Mouse (Mus musculus): ENCODE results near the gene Ctc1.
A peak's percentile ranks its signal among the peaks of the same experiment; 100 is the strongest.
"Not testable (repeated sequence)": the region's sequence is repeated elsewhere in the genome, so short reads cannot be mapped to it uniquely, and the experiment has no call there.

Gene Ctc1

DNA sequence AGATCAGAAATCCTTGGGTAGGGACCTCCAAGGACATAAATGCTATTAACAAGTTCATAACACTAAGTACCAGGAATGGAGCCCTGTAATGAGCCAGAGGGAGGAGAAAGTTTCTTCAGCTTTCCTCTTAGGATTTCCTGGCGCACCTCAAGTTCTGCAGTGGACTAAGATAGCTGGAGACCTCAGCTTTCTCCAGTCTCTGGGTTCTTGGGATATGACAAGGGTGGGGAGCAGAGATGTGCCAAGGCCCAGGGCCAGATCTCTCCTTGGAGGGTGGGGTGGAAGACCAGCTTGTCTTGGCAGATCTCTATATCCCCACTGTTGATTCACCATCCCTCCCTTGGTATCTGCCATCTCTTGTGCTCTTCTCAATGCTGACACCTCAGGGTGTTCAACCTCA lies 40.1 kb upstream of the Ctc1 start:
- Histone ChIP-seq H3K4me1 (replicated peaks; ENCODE audit: low read depth, low read length) (peaks cover 38% of the 10 kb centered on the region), H3K4me3 (replicated peaks; ENCODE audit: low read length) (no peak overlapping the region), H3K36me3 (ENCODE audit: insufficient read depth, low read length) (peaks cover 16% of the 10 kb centered on the region), H3K27me3 (ENCODE audit: insufficient read depth, low read length) (peaks cover 2% of the 10 kb centered on the region), H3K9me3 (ENCODE audit: low read length) (no peaks in the 10 kb centered on the region)
- TF ChIP-seq NANOG (IDR thresholded peaks at IDR 0.05; ENCODE audit: borderline replicate concordance, low read length) (no peak), CTCF (conservative IDR thresholded peaks at IDR 0.05; ENCODE audit: low read length) (no peak), POU5F1 (IDR thresholded peaks at IDR 0.05; ENCODE audit: borderline replicate concordance, low read length) (no peak)

DNA sequence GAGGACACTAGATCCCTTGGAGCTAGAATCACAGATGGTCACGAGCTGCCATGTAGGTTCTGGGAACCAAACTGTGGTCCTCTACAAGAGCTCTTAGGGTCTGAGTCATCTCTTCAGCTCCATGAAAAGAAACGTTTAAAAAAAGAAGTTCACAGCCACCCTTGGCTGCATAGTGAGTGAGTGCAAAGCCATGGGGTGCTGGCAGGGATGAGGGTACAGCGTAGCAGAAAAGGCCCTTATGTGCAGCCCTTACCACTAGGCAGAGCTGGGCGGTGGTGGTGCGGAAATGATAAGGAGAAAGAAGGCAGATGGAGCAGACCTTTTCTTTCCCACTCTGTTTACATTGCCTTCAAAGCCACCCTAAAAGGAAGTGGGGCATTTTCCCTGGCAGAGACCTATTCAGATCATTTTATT lies 36.4 kb upstream of the Ctc1 start:
- no peaks in the 10 kb centered on the region for H3K9me3 ChIP-seq (ENCODE audit: low read length)
- no peak overlapping the region for H3K4me3 ChIP-seq (replicated peaks; ENCODE audit: low read length)
- peaks cover 7% of the 10 kb centered on the region for H3K4me1 ChIP-seq (replicated peaks; ENCODE audit: low read depth, low read length)
- H3K27me3 ChIP-seq (ENCODE audit: insufficient read depth, low read length), result peaks cover 2% of the 10 kb centered on the region
- TF ChIP-seq CTCF (conservative IDR thresholded peaks at IDR 0.05; ENCODE audit: low read length), result no peak
- TF ChIP-seq POU5F1 (IDR thresholded peaks at IDR 0.05; ENCODE audit: borderline replicate concordance, low read length), result no peak
- TF ChIP-seq NANOG (IDR thresholded peaks at IDR 0.05; ENCODE audit: borderline replicate concordance, low read length), result no peak
- H3K36me3 ChIP-seq (ENCODE audit: insufficient read depth, low read length), result no peaks in the 10 kb centered on the region

DNA sequence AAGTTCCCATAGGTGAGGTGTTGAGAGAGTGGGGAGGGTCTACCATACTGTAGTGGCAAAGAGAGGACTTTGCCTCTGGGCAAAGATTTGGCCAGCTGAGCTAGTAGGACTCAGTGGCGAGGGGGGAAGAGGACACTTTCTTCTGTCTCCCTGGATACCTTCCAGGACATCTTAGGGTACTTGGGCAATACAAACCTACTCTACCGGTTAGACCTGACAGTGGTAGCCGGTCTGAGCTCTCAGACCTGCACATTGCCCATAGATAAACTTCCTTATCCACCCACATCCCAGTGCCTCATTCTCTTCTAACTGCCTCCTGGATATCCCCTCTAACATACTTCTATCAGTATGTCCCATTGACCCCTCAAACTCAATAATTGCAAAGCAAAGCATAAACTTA lies 34.8 kb upstream of the Ctc1 start:
- Histone ChIP-seq H3K4me3 (replicated peaks; ENCODE audit: low read length) (no peak overlapping the region), H3K27me3 (ENCODE audit: insufficient read depth, low read length) (peaks cover 2% of the 10 kb centered on the region), H3K36me3 (ENCODE audit: insufficient read depth, low read length) (peaks cover 14% of the 10 kb centered on the region), H3K9me3 (ENCODE audit: low read length) (no peaks in the 10 kb centered on the region), H3K4me1 (replicated peaks; ENCODE audit: low read depth, low read length) (no peaks in the 10 kb centered on the region)
- no peak for TF ChIP-seq NANOG (IDR thresholded peaks at IDR 0.05; ENCODE audit: borderline replicate concordance, low read length)
- no peak for TF ChIP-seq POU5F1 (IDR thresholded peaks at IDR 0.05; ENCODE audit: borderline replicate concordance, low read length)
- TF ChIP-seq CTCF (conservative IDR thresholded peaks at IDR 0.05; ENCODE audit: low read length), result no peak

DNA sequence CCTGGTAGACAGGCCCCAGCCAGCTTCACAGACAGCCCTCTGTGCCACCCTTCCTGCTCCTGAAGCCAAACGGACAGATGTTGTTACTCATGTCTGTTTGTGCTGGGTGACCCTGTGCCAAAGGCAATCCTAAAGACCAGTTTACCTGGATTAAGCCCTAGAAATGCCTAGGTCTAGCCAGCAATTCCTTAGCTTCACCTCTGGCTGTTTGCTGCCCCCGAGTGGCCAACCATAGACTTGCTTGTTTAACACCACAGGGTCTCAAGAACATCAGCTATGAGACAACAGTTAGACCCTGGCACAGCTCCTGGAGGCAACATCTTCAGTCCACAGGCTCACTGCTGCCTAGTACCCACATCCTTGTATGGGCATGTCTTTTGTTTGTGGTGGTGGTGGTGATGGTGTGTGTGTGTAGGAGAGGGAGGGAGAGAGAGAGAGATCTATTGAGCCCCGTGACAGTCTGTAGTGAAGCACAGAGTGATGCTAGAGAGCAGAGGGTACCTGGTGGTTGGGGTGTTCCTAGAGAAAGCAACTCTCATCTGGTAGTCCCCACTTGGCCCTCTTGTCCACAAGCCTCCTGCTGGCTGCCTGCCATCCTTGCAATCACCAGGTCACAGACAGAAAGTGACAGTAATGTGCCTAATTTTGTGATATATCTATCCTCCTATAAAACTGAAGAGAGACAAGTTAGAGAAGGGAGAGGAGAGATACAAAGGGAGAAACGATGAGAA lies 32.9 kb upstream of the Ctc1 start:
- Histone ChIP-seq H3K4me1 (replicated peaks; ENCODE audit: low read depth, low read length) (peaks cover 3% of the 10 kb centered on the region; the same call in 1 of the 2 replicates), H3K27me3 (ENCODE audit: insufficient read depth, low read length) (no peaks in the 10 kb centered on the region), H3K4me3 (replicated peaks; ENCODE audit: low read length) (no peak overlapping the region), H3K9me3 (ENCODE audit: low read length) (no peaks in the 10 kb centered on the region), H3K36me3 (ENCODE audit: insufficient read depth, low read length) (peaks cover 33% of the 10 kb centered on the region)
- TF ChIP-seq NANOG (IDR thresholded peaks at IDR 0.05; ENCODE audit: borderline replicate concordance, low read length) (no peak), CTCF (conservative IDR thresholded peaks at IDR 0.05; ENCODE audit: low read length) (peak; percentile 59), POU5F1 (IDR thresholded peaks at IDR 0.05; ENCODE audit: borderline replicate concordance, low read length) (no peak)

DNA sequence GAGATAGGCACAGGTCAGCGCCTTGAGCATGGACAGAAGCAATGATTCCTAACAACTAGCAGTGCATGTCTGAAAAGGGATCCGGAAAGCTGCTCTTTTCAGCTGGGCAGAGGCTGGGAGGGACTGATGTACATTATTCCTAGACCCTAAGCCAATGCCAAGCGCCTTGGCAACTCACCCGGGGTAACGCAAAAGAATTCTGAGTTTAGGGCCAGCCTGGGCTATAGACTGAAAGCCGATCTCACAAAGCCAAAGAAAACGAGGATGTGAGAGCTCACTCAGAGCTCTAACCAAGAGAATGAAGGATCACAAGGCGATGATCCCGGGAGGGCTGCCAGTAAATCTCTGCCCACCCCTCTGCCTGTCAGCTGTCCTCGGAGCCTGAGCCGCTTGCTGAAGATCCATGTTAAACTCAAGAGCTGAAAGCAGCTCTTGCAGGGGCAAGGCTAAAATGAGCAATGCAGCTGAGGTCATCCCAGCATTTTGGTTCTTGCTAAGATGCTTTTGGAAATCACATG lies 28.3 kb upstream of the Ctc1 start:
- Histone ChIP-seq H3K36me3 (ENCODE audit: insufficient read depth, low read length) (peaks cover 79% of the 10 kb centered on the region), H3K9me3 (ENCODE audit: low read length) (no peaks in the 10 kb centered on the region), H3K27me3 (ENCODE audit: insufficient read depth, low read length) (no peaks in the 10 kb centered on the region), H3K4me1 (replicated peaks; ENCODE audit: low read depth, low read length) (peaks cover 32% of the 10 kb centered on the region), H3K4me3 (replicated peaks; ENCODE audit: low read length) (no peak overlapping the region)
- TF ChIP-seq POU5F1 (IDR thresholded peaks at IDR 0.05; ENCODE audit: borderline replicate concordance, low read length) (no peak), CTCF (conservative IDR thresholded peaks at IDR 0.05; ENCODE audit: low read length) (no peak), NANOG (IDR thresholded peaks at IDR 0.05; ENCODE audit: borderline replicate concordance, low read length) (no peak)

DNA sequence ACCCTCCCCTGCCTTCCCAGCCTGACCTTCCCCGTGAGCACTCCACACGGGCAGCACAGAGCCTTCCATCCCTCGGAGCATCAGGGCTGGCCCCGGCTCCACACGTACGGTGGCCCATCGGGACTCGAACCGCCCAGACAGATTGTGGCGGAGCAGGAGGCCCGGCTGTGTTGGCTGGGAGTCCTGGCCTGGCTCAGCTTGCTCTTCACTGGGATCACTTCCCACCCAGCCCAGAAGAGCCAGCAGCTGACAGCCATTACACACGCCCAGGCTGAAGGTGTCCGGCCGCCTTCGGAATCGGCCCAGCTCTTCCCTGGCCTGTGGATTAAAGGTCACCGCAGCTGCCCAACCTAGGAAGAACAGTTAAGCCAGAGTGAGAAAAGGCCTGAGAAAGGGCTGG lies 27.4 kb upstream of the Ctc1 start:
- Histone ChIP-seq H3K4me3 (replicated peaks; ENCODE audit: low read length) (no peak overlapping the region), H3K27me3 (ENCODE audit: insufficient read depth, low read length) (no peaks in the 10 kb centered on the region), H3K36me3 (ENCODE audit: insufficient read depth, low read length) (peaks cover 88% of the 10 kb centered on the region), H3K9me3 (ENCODE audit: low read length) (no peaks in the 10 kb centered on the region), H3K4me1 (replicated peaks; ENCODE audit: low read depth, low read length) (peaks cover 42% of the 10 kb centered on the region)
- TF ChIP-seq CTCF (conservative IDR thresholded peaks at IDR 0.05; ENCODE audit: low read length) (no peak), POU5F1 (IDR thresholded peaks at IDR 0.05; ENCODE audit: borderline replicate concordance, low read length) (no peak), NANOG (IDR thresholded peaks at IDR 0.05; ENCODE audit: borderline replicate concordance, low read length) (no peak)

DNA sequence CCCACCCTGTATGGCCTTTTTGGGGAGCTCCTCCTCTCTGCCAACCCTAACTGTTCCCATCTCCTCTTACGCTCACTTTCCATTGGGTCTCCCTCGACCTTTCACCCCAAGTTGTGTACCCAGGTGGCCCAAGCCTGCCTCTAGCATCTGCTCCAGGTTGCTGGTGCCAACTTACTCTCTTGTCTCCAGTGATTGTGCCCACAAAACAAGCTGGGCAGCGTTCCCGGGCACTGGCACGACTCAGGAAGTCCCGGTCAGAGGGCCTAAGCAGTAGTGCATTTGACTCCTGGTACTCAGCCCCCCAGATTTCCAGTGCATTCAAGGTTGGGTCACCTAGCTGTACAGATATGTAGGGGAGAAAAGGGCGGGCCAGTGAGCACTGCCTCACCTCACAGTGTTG lies 22.6 kb upstream of the Ctc1 start:
- peaks cover 64% of the 10 kb centered on the region for H3K4me1 ChIP-seq (replicated peaks; ENCODE audit: low read depth, low read length)
- no peaks in the 10 kb centered on the region for H3K9me3 ChIP-seq (ENCODE audit: low read length)
- TF ChIP-seq POU5F1 (IDR thresholded peaks at IDR 0.05; ENCODE audit: borderline replicate concordance, low read length) (no peak), NANOG (IDR thresholded peaks at IDR 0.05; ENCODE audit: borderline replicate concordance, low read length) (no peak), CTCF (conservative IDR thresholded peaks at IDR 0.05; ENCODE audit: low read length) (no peak)
- no peaks in the 10 kb centered on the region for H3K27me3 ChIP-seq (ENCODE audit: insufficient read depth, low read length)
- peaks cover 100% of the 10 kb centered on the region for H3K36me3 ChIP-seq (ENCODE audit: insufficient read depth, low read length)
- no peak overlapping the region for H3K4me3 ChIP-seq (replicated peaks; ENCODE audit: low read length)

DNA sequence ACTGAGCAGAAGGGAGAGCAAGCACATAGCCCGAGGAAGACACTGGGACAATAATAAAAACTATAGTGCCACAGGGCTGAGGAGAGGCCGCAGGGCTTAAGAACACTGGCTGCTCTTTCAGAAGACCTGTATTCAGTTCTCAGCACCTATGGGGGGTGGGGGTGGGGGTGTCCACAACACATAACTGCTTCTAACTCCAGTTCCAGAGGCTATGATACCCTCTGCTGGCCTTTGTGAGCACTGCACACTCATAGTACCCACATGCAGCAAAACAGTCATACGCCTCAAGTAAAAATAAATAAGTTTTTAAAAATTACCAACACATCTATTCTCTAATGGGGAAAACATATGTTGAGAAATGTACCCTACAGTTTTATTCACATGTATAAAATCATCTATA lies 21.3 kb upstream of the Ctc1 start:
- Histone ChIP-seq H3K4me3 (replicated peaks; ENCODE audit: low read length) (no peak overlapping the region), H3K4me1 (replicated peaks; ENCODE audit: low read depth, low read length) (peaks cover 62% of the 10 kb centered on the region), H3K36me3 (ENCODE audit: insufficient read depth, low read length) (peaks cover 100% of the 10 kb centered on the region), H3K9me3 (ENCODE audit: low read length) (no peaks in the 10 kb centered on the region), H3K27me3 (ENCODE audit: insufficient read depth, low read length) (no peaks in the 10 kb centered on the region)
- TF ChIP-seq NANOG (IDR thresholded peaks at IDR 0.05; ENCODE audit: borderline replicate concordance, low read length), result no peak
- TF ChIP-seq CTCF (conservative IDR thresholded peaks at IDR 0.05; ENCODE audit: low read length), result peak; percentile 51

DNA sequence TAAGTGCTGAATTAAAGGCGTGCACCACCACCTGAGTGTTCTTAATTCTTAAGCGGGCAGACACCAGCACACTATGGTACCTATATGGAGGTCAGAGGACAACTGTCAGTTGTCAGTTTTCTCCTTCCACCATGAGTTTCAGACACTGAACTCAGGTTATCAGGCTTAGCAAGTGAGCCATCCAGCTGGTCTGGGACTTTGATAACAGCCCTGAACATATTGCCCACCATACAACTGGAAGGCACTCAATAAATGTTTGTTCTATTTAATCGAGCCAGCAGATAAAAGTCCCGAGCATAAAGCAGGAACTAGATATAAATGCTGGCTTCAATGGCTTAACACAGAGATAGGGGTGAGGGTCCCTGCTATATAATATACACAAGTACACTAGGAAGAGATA lies 18.6 kb upstream of the Ctc1 start:
- TF ChIP-seq CTCF (conservative IDR thresholded peaks at IDR 0.05; ENCODE audit: low read length) (no peak), POU5F1 (IDR thresholded peaks at IDR 0.05; ENCODE audit: borderline replicate concordance, low read length) (no peak)
- Histone ChIP-seq H3K27me3 (ENCODE audit: insufficient read depth, low read length) (no peaks in the 10 kb centered on the region), H3K36me3 (ENCODE audit: insufficient read depth, low read length) (peaks cover 100% of the 10 kb centered on the region), H3K4me3 (replicated peaks; ENCODE audit: low read length) (no peak overlapping the region), H3K4me1 (replicated peaks; ENCODE audit: low read depth, low read length) (peaks cover 62% of the 10 kb centered on the region), H3K9me3 (ENCODE audit: low read length) (no peaks in the 10 kb centered on the region)

DNA sequence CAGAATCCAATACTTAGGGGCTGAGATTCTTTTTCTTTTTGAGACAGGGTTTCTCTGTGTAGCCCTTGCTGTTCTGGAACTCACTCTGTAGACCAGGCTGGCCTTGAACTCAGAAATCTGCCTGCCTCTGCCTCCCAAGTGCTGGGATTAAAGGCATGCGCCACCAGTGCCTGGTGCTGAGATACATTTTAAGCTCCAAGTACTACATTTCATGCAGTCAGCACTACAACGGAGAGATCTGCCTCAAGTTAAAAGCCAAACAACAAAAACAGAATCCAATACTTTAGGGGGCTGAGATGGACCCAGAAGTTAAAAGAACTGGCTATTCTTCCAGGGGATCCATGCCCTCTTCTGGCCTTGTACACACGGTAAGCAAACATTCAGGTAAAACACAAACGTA lies 12.9 kb upstream of the Ctc1 start:
- H3K27me3 ChIP-seq (ENCODE audit: insufficient read depth, low read length), result not testable (repeated sequence)

More for the DNA sequence above, 12.9 kb upstream of the Ctc1 start:
- not testable (repeated sequence) for H3K4me3 ChIP-seq (replicated peaks; ENCODE audit: low read length); H3K9me3 ChIP-seq (ENCODE audit: low read length)
- Histone ChIP-seq H3K36me3 (ENCODE audit: insufficient read depth, low read length) (peaks cover 96% of the 10 kb centered on the region), H3K4me1 (replicated peaks; ENCODE audit: low read depth, low read length) (peaks cover 71% of the 10 kb centered on the region)

Data from E14TG2a.4 (cell line).